Mouse (Mus musculus) monocyte, adult 5-6 weeks (primary cell): ENCODE measurements around the gene Ap1b1. TPM values are rescaled to one million over a fixed set of nuclear protein-coding genes. Genes with fewer than 3 reads are reported as not detected.

Experiments used
- ATAC-seq: fragments of 153-309, 156-312 bp; replicated peaks from 2 replicates; pipeline ENCODE4 v1.8.0; 2017; ENCODE audit warnings: mild to moderate bottlenecking; ENCODE audit not compliant: low TSS enrichment, insufficient number of reproducible peaks, severe bottlenecking, poor library complexity, low FRiP score
- total RNA-seq: library from RNA; stranded (forward); fragments of 200-1000, 200-491, 200-594 nt; gene quantifications from 3 replicates; pipeline ENCODE4 v1.2.3, GENCODE M21; 2017

The Ap1b1 gene
- total RNA-seq, 1 experiment from 2014 or later, result 22.9 TPM

DNA sequence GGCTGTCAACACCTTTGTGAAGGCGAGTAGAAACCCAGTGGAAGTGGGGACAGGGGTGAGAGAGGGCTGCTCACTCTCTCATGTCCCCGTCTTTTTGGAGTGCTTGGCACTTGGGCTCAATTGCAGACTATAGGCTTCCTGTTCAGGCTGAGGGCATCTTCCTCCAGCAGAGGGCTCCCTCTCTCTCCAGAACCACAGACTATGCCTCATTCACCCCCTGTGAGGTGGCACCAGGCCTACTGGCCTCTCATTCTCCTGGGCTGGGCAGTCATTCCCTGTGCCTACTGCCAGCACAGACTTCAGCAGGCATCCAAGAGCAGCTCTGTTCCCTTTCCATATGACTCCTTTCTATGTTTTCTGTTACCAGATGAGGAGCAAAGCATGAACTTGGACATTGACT lies 29.1 kb downstream of the Ap1b1 start:
- no peak for ATAC-seq

DNA sequence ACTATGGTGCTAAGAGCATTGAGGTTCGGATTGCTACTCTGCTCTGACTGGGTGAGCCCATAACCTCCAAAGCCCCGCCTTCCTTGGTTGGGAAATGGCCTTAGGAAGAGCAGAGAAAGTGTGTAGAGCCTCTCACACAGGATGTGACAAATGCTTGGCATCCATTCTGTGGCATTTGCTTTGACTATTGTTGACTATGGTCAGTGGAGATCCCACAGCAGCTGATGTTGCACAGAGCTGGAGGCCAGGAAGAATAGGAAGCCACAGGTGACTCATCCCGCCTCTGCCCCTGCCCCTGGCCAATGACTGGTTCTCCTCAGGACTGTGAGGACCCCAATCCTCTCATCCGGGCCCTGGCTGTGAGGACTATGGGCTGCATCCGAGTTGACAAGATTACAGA lies 29.7 kb downstream of the Ap1b1 start:
- no peak for ATAC-seq

DNA sequence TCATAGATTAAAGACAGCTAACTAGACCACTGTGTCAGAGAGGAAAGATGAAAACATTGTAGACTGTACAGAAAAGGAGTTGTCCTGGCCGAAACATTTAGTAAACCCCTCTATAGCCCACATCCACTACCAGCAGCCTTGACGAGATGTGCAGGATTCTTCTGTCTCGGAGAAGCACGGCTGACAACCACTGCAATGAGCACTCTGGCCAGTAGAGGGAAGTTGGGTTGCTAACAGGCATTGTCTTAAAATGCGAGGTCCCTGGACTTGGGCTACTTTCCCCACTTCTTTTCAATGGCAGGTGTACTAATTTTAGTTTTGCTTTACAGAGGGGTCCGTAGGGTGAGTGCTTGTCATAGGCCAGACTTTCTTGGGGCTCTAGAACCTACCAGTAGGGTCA lies 30.9 kb downstream of the Ap1b1 start:
- ATAC-seq, result no peak

DNA sequence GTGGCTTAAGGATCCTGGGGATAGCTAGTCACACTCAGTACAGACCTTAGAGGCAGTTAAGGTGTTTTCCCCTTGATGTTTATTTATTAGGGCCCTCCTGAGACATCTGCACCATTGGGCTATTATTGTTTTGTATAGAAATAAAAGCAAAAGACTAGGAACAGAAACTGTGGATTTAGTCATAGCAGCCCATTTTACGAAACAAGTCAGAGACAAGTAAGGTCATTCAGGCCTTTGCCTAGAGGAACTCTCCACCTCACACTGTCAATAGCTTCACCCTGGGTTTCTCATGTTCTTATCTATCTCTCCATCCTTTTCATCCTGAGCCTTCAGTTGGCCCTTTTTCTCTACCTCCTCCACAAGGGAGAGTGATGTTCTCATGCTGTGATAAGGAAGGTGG lies 38.5 kb downstream of the Ap1b1 start:
- no peak for ATAC-seq

DNA sequence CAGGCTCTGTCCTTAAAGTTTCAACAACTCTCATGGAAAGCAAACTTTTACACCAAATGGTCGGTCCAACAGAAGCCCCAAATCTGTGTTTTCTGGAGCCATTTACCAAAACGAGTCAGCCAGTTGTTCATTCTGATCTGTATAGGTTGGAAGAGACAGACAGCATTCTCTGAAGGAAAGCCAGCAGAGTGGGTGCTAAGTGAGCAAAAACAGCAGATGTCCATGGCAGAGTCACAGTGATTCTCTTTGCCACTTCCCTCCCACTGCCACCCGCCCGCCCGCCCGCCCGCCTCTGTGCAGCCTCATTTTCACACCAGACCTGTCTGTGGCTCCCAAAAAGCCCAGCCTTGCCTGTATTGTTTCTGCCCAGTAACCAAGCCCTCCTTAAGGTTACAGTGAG lies 41.6 kb downstream of the Ap1b1 start:
- no peak for ATAC-seq

DNA sequence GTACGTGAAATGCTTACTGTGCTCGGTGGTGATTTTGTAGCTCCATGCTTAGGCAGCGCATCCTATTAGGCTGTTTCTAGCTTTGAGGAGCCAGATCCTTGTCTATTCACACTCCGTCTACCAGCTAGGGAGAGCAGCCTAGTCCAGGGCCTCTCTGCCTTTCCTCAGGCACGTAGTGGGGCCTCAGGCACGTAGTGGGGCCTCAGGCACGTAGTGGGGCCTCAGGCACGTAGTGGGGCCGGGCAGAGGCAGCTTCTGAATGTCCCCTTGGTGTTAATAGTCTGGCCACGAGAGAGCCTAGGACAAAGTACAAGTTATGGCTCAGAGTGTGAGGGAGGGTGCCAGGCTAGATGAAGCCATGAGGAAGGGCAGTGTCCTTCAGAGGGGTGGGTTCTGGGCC lies 46.1 kb downstream of the Ap1b1 start:
- ATAC-seq, result no peak

DNA sequence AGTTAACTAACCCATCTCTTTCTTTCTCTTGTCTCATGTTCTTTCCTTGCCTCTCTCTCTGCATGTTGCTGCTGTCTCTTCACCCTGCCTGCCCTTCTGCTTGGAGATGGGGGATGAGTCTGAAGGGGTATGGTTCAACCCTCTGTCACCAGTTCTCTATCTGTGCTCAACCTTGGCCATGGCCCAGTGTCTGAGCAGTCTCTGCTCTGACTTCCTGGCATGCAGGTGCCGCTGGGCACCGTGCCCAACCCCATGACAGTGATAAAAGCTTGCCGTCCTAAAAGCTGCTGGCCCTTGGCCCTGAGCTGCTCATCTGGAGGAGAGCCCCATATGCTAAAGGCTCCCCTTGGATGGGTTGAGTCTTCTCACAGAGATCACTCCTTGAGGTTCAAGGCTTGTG lies 46.5 kb downstream of the Ap1b1 start:
- ATAC-seq, result no peak

DNA sequence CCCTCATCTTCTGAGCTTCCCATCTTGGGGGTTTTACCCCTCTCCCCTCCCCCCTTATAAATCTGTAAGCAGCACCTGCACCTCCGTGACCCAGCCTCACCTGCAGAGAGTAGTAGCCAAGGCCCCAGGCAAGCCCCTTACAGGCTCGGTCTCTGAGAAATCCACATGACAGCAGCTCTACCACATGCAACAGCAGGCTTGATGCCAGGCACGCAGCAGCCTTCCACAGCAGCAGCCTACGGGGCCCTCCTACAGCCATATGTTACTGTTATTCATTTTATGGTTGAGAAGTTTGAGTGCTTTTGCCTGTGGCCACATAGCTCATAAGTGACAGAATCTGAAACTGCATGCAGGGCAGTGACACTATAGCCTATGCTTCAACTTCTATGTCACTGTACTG lies 48.8 kb downstream of the Ap1b1 start:
- ATAC-seq, result no peak

DNA sequence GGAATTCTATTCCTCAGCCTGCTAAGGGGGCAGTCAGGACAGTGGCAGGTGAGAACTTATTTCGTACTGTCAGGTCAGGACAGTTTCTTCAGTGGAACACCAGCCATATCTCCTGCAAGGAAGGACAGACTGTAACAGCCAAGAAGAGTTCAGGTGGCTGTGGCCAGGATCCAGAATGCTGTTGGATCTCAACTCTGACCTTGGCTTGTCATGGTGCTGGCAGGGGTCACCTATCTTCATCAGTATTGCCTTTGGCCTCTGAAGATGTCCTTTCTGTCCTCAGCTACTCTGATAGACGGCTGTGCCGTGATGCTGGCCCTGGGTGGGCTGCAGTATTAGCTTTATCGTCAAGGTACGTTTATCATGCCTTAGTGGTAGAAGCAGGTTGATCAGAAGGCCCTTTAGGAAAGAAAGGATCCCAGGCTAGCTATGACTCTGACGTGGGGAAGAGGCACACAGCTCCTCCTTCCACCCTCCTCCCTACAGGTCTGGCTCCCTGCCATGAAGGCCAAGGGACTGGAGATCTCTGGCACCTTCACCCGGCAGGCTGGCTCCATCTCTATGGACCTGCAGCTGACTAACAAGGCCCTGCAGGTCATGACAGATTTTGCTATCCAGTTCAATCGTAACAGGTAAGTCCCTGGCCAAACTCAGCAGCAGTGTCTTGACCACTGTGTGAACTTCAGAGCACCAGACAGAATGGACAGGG lies 50.7 kb downstream of the Ap1b1 start:
- ATAC-seq, result no peak

DNA sequence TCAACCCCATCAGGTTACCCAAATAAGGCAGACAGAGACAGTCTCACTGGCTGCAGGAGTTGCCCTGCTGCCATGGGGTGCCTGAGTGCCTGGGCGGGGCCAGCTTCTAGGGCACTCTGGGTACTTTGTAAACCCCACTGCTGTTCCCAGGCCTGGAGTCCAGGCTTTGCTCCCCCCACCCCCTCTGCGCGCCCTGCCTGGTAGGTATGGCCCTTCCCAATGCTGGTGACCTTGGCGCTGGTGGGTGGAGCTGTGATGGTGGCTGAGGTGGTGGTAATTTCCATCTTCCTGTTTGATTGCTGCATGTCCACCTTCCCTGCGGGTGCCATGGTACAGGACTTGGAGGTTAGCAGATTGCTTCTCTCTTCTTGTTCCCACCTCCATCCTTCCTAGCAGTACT lies 54.0 kb downstream of the Ap1b1 start:
- no peak for ATAC-seq

DNA sequence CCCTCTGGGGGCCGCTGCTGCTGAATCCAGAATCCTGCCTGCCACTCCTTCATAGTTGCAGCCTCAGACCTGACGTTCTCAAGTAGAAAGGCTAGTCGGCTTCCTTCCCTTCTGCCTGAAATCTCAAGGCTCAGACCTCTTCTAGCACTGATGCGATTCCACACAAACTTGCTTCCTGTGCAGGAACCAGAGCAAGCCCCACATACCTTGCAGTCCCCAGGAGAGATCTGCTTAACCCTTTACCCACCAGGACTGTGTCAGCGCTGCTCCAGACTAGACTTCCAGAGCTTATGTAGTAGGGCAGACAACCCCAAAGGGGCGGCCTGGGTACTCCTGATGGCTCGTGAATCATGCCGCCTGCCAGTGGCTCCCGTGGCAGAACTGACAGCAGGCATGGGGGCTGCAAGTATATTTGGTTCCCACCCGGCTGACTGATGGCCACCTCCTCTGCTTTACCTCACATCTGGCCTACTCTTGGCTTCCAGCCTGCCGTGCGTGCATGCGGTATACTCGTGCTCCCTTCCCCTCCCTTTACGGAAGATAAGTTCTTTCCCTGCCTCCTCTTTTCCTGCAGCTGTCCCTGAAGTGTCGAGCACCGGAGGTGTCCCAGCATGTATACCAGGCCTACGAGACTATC lies 54.6 kb downstream of the Ap1b1 start:
- ATAC-seq, result no peak

DNA sequence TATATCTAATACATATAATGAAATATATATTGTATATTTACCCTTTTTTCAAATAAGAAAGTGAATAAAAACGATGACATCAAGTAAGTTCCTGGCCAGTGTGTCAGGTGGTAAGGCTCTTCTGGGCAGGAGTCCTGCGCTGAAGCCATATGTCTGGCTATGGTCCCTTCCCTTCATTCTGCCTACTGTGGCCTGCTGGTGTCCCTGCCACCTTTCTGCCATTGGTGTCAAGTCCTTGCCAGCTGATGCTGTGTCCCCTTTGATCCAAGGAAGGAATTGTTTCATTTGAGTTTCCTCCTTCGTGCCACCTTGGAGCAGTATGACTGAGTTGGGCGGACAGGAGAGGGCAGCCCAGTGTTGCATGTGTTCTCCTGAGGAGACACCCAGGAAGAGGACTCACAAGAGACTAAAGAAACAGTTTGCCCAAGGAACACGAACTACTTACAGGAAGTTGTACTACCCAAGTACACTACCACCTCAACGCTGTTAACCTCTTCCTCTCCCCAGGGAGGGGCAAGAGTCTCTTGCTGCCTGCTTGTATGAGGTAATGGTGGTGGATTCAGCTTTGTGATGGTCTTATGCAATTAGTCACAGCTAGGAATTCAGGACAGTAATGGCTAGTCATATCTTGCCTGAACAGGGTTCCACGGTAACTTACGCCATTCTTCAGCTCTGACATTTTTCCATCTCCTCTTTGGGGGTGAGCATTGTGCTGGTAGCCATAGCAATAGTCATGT lies 56.2 kb downstream of the Ap1b1 start:
- no peak for ATAC-seq

DNA sequence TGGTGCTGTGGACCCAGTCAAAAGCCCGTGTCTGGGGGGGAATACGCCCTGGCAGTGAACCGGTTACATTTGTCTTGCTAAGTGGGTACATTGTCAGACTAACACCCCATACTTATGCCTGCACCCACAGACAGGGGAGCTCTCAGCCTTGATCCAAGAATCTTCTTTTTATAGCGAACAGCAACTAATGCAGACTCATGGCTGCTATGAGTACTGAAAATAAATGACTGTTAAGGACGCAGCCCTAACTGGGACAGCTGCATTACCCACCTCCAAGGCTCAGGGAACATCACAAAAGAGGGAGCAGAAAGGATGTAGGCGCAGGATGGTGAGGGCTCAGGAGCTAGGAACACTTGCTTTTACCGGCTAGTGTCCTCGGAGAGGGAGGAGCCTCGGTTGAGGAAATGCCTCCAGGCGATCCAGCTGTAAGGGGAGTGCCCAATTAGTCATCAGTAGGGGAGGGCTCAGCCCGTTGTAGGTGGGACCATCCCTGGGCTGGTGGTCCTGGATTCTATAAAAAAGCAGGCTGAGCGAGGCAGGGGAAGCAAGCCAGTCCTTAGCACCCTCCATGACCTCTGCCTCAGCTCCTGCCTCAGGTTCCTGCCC lies 59.8 kb downstream of the Ap1b1 start:
- ATAC-seq, result no peak

DNA sequence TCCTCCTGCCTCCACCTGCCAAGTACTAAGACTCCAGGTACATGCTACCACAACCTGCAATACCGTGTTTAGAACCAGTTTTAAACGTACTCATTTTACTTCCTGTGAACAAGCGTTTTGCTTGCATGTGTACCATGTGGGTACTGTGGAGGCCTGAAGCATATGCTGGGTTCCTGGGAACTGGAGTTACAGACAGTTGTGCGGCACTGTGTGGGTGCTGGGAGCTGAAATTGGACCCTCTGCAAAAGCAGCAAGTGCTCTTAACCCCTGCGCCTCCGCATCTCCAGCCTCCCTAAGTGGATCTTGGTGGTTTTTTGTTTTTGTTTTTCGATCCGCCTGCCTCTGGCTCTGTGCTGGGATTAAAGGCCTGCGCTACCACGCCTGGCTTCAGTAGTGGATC lies 65.0 kb downstream of the Ap1b1 start:
- ATAC-seq, result no peak

DNA sequence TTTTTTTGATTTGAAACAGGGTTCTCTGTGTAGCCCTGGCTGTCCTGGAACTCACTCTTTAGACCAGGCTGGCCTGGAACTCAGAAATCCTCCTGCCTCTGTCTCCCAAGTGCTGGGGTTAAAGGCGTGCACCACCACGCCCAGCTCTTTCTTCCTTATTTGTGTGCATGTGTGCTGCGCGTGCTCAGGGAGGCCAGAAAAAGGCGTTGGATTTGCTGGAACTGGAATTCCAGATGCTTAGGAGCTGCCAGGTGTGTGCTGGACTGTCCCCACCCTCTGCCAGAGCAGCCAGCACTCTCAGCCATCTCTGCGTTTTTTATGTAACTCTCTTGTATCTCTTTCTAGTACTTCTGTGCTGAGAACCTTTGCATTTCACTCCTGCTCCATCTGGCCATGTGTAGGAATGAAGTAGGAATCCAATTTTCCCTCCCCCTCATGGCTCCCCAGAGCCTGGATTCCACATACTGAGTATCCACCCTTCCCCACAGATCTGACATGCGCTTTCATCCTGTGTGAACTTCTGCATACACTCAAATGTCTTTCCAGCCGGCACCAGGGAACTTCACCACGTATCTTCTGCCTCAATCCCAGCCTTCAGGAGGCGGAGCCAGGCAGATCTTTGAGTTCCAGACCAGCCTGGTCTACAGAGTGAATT lies 65.7 kb downstream of the Ap1b1 start:
- ATAC-seq, result no peak

DNA sequence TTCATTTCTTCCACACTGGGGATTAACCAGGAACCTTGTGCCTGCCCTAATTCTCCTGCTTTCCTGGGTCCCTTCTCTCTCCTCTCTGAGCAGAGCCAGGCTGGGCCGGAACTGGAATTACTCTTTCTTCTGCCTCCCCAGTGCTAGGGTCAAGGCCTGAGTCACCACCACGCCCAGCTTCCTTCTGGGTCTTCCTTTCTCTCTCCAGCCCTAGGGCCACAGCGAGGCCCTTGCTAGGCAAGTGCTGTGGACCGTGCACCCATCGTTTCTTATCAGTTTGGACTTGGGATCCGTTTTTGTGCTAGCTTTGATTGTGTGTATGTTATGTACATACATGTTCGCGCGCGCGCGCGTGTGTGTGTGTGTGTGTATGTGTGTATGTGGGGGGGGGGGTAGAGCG lies 67.5 kb downstream of the Ap1b1 start:
- no peak for ATAC-seq

DNA sequence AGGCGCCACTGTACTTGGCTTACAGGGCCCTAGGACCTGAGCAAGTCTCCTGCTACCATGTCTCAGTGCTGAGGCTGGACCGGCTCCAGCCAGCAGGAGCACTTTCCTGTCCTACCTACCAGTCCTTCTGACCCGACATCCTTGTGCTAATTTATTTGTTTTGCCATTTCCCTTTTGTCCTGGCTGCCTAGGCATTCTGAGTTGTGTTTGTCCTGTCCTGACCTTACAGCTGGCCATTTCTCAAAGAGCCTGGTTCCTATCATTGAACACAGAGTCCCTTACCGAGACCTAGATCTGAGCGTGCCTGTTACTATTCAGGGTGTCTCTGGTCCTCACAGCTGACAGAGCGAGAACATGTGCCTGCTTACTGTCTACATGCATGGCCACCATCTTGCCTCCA lies 68.2 kb downstream of the Ap1b1 start:
- ATAC-seq, result no peak

DNA sequence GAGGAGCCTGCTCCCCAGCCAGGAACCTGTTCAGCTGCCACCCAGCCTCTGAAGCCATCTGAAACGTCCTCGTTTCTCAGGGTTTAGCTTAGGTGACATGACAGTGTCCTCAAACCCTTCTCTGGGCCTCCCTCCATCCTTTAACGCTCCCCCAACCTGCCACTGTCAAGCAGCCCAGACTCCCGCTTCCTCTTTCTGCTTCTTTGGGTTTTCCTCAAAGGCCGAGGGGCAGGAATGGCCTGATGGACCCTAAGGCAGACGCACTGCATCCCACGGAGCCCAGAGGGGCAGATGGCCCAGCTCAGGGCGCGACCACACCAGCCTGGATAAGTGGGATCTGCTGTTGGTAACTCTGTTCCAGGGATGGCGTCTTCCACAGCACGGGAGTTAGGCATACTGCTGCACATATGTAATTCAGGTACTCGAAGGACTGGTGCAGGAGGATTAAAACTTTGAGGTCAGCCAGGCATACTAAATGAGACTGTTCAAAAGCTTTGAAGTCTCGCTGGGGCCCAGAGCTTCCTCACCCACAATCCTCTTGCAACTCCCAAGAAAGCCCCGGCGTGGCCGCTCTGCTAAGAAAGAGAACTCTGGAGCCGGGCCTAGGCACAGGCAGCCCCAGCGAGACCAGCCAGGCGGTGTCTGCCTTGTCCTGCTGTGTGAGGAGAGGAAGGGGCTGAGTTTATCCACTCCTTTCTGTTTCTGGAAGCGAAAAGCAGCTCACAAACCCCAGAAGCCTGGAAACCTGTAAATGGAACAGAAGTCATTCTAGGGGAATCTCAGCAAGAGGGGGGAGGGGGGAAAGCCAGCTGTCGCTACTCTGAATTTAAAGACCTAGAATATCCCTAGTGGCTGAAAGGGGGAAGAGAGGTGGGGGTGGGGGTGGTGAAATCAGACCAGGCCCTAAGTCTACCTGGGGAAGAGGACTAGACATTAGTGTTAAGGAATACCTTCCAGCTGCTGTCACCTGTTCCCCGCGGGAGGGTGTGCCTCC lies 69.6 kb downstream of the Ap1b1 start:
- ATAC-seq, result no peak
